Mouse (Mus musculus) megakaryocyte-erythroid progenitor cell, adult 5-6 weeks (primary cell): ENCODE data around the gene Cenpm. TPM values are rescaled to one million over a fixed set of nuclear protein-coding genes. Genes with fewer than 3 reads are reported as not detected.
"Not testable (repeated sequence)": the region's sequence is repeated elsewhere in the genome, so short reads cannot be mapped to it uniquely, and the experiment has no call there.

ENCODE experiments used
- ATAC-seq: replicated peaks from 2 replicates; pipeline ENCODE4 v1.8.0; 2016; ENCODE audit warnings: mild to moderate bottlenecking, inconsistent platforms; ENCODE audit not compliant: severe bottlenecking, poor library complexity, low FRiP score, low TSS enrichment
- total RNA-seq, 2 experiments: library from RNA; stranded (forward) in 1 of 2; stranded (reverse) in 1 of 2; fragments of 200-1000, 215-1000 nt in 1 of 2; fragments of >200 nt in 1 of 2; fragmentation: Nextera tagmentation in 1 of 2; gene quantifications; 2 replicates each; pipeline ENCODE4 v1.2.3; 2014 to 2017

Cenpm gene
- total RNA-seq, 2 experiments from 2014 or later, result 19.0 to 53.8 TPM

DNA sequence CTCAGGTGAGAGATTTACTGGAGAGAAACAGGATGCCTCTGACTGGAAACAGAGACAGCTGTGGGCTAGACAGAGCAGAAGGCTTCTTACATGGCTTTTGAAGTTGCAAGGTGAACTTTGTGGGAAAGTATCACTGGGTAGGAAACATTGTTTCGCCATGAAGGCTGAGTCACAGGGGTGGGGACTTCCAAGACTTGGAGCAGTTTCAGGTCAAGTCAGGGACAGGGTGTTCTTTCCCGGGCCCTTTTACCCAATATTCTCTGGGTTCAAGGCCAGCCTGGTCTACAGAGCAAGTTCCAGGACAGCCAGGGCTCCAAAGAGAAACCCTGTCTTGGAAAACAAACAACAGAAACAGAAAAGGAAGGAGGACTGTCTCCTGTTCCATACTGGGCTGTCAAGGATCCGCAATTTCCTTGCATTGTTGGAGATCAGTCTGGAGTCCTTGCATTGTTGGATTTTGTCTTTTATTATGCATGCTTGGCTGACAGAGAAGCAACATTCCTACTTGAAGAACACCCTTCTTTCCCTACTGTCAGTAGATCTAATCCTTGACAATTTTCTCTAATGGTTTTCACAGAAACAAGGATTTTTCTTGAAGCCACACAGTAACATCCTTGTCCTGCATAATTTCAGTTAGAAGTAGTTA, 2.7 kb upstream of the Cenpm start:
- no peak for ATAC-seq

DNA sequence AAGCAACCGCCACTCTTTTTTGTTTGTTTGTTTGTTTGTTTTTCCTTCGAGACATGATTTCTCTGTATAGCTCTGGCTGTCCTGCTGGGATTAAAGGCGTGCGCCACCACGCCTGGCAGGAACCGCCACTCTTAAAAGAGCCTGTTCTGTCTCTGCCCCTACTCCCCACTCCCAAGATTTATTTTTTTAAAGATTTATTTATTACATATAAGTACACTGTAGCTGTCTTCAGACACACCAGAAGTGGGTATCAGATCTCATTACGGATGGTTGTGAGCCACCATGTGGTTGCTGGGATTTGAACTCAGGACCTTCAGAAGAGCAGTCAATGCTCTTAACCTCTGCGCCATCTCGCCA, 235 bp upstream of the Cenpm start:
- not testable (repeated sequence) for ATAC-seq

DNA sequence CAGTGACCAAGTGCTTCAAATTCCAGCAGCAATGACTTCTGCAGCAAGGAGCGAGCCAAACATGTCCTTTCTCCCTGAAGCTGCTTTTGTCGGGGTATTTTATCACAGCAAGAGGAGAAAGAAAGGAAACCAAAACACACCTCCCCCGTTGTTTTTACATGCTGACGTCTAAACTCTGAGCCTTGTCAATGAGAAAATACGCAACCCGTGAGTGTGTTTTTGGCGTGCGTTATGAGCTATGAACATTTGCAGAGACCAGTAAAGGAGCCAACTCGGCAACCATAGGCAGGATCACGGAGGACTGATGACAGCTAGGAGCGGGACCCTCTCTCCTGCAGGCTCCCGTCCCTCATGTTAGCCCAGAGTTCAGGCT, 820 bp downstream of the Cenpm start:
- ATAC-seq, result no peak

DNA sequence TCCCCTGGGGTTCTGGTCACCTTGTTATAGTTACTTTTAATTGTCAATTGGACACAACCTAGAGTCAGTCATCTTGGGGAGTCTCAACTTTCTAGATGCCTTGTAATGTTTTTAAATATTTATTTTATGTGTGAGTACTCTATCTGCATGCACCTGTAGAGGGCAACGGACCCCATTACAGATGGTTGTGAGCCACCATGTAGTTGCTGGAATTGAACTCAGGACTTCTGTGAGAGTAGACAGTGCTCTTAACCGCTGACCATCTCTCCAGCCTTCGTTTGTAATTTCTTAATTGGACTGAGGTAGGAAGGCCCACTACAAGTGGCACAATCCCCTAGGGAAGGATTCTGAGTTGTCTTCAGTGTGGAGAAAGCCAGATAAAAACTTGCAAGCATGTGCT, 1.2 kb downstream of the Cenpm start:
- no peak for ATAC-seq

DNA sequence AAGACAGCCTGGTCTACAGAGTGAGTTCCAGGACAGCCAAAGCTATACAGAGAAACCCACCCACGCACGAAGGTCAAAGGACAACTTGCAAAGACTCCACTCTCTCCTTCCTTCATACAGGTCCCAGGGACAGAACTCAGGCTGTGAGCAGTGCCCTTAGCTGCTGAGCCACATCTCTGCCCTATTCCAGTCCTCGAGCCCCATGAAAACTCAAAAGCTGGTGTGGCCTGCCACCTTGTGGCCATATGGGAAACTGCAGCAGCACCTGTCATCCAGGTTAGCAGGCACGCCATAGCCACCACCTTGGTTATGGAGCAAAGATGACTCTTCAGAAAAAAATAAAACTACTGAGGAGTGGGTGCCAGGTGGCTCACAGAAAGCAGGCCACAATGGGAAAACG, 8.0 kb downstream of the Cenpm start:
- peak; percentile 84 for ATAC-seq

DNA sequence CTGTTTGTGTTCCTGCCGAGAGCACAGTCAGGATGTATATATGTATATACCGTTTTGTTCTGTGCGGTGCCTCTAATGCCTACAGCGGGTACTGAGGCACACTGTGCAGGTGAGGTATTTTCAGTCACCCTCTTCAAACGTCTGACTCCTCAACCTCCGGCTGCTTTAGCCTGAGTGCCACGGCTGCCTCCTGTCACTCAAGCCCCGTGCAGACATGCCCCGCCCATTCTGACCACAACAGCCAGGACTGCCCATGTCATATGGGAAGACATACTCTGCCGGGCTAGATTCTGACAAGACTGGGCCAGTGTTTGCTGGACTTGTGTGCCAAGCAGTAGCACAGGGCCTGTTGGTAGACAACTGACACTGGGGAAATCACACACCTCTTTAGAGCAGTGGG, 8.9 kb downstream of the Cenpm start:
- no peak for ATAC-seq

DNA sequence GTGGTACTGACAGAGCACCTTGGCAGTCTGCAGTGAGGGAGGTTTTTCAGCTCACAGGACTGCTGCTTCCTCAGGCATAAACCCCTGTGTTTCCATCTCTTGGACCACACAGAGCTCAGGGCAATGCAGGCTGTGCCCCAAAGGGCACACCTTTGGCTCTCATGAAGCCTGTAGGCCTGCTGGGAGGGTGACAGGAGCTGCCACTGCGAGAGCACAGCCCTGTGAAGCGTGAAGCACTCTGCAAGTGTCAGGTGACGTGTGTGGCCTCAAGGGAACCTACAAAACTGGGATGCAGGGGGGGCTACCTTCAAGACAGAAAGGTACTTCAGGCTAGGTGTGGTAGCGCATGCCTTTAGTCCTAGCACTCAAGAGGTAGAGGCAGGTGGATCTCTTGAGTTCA, 11.9 kb downstream of the Cenpm start:
- ATAC-seq, result no peak

DNA sequence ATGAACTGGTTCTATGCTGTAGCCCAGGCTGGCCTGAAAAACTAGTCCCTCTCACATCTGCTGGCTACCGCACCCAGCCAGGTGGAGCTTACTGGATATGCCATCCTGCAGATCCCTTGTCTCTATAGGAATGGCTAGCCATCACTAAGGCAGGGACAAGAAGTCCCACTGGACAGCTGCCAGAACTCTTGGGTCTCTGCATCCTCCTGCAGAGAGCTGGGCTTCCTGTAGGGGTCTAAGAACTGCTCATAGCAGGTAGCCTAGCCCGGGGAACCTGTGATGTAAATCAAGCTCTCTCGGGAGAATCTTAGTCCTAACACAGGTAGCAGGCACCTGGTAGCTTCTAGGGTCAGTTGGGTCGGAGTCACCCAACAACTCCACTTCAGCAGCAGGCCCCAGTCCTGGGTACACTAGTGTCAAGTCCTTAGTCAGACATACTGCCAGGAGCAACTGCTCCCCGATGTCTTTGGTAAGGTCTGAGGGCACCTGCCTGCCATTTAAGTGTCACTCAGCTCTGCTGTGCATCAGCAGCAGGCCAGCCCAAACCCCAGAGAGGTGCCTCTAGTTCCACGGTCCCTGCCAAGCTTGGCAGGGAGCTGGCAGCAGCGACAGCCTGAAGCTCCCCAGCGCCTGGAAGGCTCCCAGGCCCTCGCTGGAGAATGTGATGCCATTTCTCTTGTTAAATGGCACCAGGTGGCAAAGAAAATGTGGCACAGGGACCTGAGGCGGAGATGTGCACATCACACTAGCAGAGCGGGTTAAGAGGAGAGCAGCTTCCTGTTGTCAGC, 12.8 kb downstream of the Cenpm start:
- ATAC-seq, result no peak

DNA sequence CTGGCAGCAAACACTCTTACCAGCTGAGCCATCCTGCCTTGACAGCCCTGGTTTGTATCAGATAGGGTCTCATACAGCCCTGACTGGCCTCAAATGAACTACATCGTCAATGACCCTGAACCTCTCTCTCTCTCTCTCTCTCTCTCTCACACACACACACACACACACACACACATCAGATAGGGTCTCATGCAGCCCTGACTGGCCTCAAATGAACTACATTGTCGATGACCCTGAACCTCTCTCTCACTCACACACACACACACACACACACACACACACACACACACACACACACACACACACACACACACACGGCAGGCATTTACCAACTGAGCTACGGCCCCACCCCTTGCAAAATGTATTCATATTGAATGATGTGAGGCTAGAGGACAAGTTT, 13.4 kb downstream of the Cenpm start:
- no peak for ATAC-seq

DNA sequence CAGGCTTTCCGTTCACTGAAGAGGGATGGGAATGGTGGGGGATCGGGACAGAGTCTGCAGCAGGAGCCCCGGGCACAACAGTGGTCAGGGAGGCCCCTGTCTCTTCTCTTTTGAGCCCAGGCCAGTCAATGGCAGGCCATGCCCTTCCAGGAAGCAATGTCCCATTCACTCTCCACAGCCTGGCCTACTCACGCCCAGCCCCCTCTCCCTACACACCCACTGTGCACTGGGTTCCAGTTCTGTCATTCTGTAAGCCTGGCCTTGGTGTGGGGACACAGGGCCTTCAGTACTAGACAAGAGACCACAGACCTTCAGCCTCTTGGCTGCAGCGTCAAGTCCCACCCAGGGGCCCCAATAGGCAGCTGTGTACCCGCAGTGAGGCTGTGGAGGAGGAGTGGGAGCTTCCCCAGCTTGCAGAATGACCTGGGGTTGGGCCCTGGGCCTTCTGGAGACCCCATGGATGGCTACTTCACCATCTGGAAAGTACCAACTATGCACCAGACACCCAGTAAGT, 14.4 kb downstream of the Cenpm start:
- ATAC-seq, result no peak

DNA sequence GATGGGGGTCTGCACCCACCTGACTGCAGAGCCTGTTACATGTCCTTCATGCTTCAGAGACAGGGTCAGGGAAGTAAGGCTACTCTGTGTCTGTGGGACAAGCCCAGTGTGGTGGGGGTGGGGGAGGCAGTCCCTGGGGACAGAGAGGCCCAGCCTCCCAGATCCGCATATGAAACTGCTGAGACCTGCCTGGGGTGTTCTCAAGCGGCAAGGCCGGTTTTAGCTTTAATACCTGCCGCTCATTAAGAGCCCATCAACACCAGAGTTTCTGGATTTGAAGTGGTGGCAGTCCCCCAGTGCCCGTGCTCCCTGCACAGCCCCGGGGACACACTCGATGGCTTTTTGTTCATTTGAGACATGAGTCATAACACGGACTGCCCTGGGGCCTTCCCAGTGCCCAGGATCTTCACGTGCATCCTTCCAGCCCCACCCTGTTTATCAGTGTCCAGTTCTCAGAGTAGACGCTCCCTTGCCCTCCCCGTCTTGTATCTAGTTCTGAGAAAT, 15.0 kb downstream of the Cenpm start:
- no peak for ATAC-seq

DNA sequence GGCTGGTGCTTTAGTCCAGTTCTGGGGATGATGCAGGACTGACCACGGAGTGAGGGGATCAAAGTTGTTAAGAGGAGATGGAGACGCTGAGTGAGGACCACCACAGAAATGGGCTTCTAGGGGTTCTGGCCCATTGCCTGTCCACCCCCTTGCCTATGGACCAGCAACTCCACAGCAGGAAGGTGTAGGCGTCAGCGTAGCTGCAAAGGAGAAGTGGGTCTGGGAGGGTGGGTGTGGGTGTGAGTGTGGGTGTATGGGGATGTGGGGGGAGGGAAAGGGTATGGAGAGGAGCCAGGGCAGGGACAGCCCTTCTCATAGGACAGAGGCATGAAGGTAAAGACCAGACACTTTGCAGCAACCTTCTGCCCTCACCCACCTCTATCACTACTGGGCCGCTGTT, 18.8 kb downstream of the Cenpm start:
- ATAC-seq, result no peak

DNA sequence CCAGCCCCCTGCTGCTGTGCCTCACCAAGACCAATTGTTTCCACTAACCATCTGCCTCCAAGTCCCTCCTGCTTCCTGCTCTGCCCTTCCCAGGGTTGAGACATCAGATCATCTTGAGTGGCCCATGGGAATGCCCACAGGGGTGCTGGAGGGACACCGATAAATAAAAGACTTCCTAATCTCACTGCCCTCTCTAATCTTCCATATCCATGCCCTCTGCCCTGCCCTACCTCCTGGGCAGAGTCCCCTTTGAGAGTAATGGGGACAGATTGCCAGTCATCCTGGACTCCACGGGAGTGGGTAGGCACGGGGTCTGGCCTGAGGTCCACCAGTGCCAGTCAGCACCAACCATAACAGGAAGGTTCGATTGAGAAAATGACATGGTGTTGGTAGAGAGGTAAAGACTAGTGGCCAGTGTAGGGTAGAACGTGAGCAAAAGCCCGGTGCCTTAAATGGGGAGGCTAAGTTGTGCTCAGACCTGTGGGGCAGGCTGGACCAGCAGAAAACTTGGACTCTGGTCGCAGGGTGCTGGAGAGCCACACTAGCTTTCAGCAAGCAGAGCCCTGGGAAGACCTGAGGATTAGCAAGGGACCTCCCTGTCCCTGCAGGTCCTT, 19.8 kb downstream of the Cenpm start:
- ATAC-seq, result peak; percentile 30

DNA sequence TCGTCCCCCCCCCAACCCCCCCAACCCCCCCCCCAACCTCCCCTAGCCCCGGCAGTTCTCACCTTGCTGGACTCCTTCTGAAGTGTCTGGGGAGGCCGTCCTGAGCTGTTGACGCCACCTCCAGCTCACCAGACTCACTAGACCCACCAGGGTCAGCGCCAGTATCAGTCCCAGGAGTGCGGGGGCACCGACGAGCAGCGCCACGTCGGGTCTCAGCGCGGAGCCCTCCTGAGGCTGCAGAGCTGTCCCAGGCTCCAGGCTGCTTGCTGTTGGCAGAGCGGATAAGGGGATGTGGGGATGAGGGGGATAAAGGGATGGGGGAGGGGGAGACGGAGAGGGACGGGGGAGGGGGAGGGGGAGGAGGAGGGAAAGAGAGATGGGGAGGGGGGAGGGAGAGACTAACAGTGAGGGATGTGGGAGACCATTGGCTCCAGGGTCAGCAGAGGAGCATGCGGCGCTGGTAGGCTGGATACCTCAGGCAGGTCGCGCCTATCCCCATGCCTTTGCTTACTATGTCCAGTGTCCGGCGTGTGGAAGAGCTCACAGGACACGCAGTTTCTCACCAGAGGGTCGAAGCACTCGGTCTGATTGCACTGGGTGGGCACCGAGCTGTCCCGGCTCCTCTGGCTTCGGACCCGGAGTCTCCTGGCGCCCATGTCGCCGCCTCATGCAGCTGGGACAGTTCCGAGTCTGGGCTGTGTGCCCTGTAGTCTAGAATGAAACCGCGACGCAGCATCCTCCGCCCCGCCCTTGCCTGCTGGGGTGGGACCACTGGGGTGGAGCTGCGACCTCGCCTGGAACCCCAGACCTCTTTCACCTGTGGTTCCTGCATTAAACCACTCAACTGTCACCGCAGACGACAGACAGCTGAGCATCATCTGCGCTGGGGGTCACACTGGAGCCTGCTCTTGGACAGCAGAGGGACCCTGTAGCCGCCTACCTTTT, 20.6 kb downstream of the Cenpm start, which contains the start of gene Tnfrsf13c:
Tnfrsf13c (minus strand) TSS at position 713 of the 945 bp plus-strand sequence.
- peak; percentile 77 for ATAC-seq

DNA sequence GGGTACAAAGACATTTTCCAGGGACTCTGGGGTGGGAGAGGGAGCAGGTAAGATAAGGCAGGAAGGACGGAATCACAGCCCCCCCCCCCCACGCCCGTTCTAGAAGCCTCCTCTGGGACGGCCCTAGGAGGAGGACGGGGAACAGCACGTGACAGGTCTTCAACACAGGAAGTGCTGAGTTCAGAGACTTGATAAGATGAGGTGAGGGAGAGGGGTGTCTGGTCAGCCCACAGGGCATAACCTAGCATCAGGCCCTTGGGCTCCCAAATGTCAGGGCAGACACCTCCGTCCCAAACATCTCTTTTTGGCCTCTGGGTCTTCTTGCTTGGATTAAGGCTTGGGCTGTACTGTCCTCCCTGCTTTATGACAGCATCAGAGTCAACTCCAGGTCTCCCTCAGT, 21.3 kb downstream of the Cenpm start:
- ATAC-seq, result no peak

DNA sequence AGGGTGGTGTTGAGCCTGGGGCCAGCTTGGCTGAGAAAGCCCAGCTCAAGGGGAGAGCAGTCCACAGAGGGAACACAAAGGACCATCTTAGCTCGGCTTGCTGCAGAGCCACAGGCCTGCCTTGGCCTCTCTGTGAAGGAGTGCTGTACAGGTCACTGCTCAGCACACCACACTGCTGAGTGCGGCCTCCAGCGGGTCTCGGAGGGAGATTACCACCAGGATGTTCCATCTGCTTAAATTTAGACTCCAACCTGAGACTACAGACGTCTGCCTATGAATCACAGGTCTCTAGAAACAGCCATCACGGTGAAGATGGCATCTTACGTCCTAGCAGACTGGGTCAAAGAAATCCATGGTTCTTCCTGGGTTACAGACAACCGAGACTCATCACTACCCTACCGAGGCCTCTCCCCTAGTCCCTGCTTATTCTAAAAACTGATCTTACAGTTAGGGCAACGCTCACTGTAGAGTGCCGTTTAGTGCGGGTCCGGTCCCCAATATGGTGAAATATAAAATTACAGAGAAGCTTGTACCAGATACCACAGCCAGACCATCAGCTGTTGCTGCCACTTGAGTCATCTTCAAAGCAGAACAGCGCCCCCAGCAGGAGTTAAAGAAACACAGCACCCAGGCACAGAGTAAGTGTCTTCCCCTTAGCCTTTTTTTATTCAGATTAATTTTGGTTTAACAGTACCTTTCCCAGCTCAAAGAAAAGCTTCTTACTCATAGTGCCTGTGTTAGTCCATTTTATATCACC, 23.3 kb downstream of the Cenpm start:
- ATAC-seq, result no peak

DNA sequence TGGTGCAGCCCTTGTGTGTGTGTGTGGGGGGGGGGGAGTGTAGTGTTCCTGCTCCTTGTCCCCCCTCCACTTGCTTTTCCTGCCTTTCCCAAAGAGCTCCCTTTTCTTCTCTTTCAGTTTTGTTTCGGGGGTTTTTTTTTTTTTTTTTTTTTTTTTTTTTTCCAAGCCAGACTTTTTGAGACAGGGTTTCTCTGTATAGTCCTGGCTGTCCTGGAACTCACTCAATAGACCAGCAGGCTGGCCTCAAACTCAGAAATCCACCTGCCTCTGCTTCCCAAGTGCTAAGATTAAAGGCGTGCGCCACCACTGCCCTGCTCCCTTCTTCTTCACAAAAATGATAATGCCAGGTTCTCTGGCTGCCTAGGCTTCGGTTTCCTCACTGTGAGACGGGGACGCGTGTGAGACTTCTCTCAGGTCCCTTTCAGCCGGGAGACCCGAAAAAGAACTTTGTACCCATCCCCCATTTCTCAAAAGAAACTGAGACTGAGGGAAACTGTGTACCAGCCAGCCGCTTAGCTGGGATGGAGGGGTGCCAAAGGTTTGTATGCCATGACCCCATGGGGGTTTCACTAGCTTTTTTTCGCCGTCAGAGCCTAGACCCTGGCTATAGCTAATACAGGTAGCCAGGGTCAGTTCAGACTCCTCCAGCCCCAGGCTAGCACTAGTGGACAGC, 24.4 kb downstream of the Cenpm start:
- ATAC-seq, result no peak
